Mouse (Mus musculus): Measurements from ENCODE around the gene Klhl21. TPM values are rescaled to one million over a fixed set of nuclear protein-coding genes. Genes with fewer than 3 reads are reported as not detected.

The Klhl21 gene
- total RNA-seq, 1 experiment from 2014 or later = 6.5 TPM

GRCm38 (mm10) chr4:151994228-151995171 is 14.1 kb upstream of the Klhl21 start:
- no peak for ATAC-seq (ENCODE audit: extremely low read depth, insufficient number of reproducible peaks, low FRiP score, poor library complexity, severe bottlenecking)

GRCm38 (mm10) chr4:151995371-151996172 is 13.0 kb upstream of the Klhl21 start:
- ATAC-seq (ENCODE audit: extremely low read depth, insufficient number of reproducible peaks, low FRiP score, poor library complexity, severe bottlenecking) = no peak

GRCm38 (mm10) chr4:151996173-151996950 is 12.2 kb upstream of the Klhl21 start, which contains the start of gene Phf13:
Gene Phf13 (minus strand): TSS chr4:151996258.
- ATAC-seq (ENCODE audit: extremely low read depth, insufficient number of reproducible peaks, low FRiP score, poor library complexity, severe bottlenecking) = peak; percentile 97

- ATAC-seq (ENCODE audit: extremely low read depth, insufficient number of reproducible peaks, low FRiP score, poor library complexity, severe bottlenecking) = no peak
Measured at GRCm38 (mm10) chr4:151996951-151997222, 11.7 kb upstream of the Klhl21 start.

GRCm38 (mm10) chr4:151997701-151998100 is 10.9 kb upstream of the Klhl21 start:
- no peak for ATAC-seq (ENCODE audit: extremely low read depth, insufficient number of reproducible peaks, low FRiP score, poor library complexity, severe bottlenecking)

- no peak for ATAC-seq (ENCODE audit: extremely low read depth, insufficient number of reproducible peaks, low FRiP score, poor library complexity, severe bottlenecking)
Measured at GRCm38 (mm10) chr4:151999481-151999880, 9.1 kb upstream of the Klhl21 start.

- no peak for ATAC-seq (ENCODE audit: extremely low read depth, insufficient number of reproducible peaks, low FRiP score, poor library complexity, severe bottlenecking)
Measured at GRCm38 (mm10) chr4:152000906-152001305, 7.7 kb upstream of the Klhl21 start.

- no peak for ATAC-seq (ENCODE audit: extremely low read depth, insufficient number of reproducible peaks, low FRiP score, poor library complexity, severe bottlenecking)
Measured at GRCm38 (mm10) chr4:152001335-152001734, 7.3 kb upstream of the Klhl21 start.

GRCm38 (mm10) chr4:152002063-152002462 is 6.5 kb upstream of the Klhl21 start:
- no peak for ATAC-seq (ENCODE audit: extremely low read depth, insufficient number of reproducible peaks, low FRiP score, poor library complexity, severe bottlenecking)

- ATAC-seq (ENCODE audit: extremely low read depth, insufficient number of reproducible peaks, low FRiP score, poor library complexity, severe bottlenecking) = no peak
Measured at GRCm38 (mm10) chr4:152006137-152006536, 2.5 kb upstream of the Klhl21 start.

GRCm38 (mm10) chr4:152006812-152007211 is 1.8 kb upstream of the Klhl21 start:
- ATAC-seq (ENCODE audit: extremely low read depth, insufficient number of reproducible peaks, low FRiP score, poor library complexity, severe bottlenecking) = no peak

- no peak for ATAC-seq (ENCODE audit: extremely low read depth, insufficient number of reproducible peaks, low FRiP score, poor library complexity, severe bottlenecking)
Measured at GRCm38 (mm10) chr4:152007481-152008147, 989 bp upstream of the Klhl21 start.

GRCm38 (mm10) chr4:152008148-152008500 is 479 bp upstream of the Klhl21 start:
- no peak for ATAC-seq (ENCODE audit: extremely low read depth, insufficient number of reproducible peaks, low FRiP score, poor library complexity, severe bottlenecking)

- no peak for ATAC-seq (ENCODE audit: extremely low read depth, insufficient number of reproducible peaks, low FRiP score, poor library complexity, severe bottlenecking)
Measured at GRCm38 (mm10) chr4:152009076-152010051, 761 bp downstream of the Klhl21 start.

GRCm38 (mm10) chr4:152010091-152010706 is 1.6 kb downstream of the Klhl21 start:
- ATAC-seq (ENCODE audit: extremely low read depth, insufficient number of reproducible peaks, low FRiP score, poor library complexity, severe bottlenecking) = no peak

- ATAC-seq (ENCODE audit: extremely low read depth, insufficient number of reproducible peaks, low FRiP score, poor library complexity, severe bottlenecking) = no peak
Measured at GRCm38 (mm10) chr4:152010707-152011134, 2.1 kb downstream of the Klhl21 start.

- no peak for ATAC-seq (ENCODE audit: extremely low read depth, insufficient number of reproducible peaks, low FRiP score, poor library complexity, severe bottlenecking)
Measured at GRCm38 (mm10) chr4:152011171-152011760, 2.7 kb downstream of the Klhl21 start.
